Mouse (Mus musculus) spleen, adult 2 months (tissue): ENCODE data around the gene B9d2.

Experiments
- CTCF ChIP-seq: fragments of 200-500 bp; IDR thresholded peaks from 2 replicates; pipeline ENCODE4 v1.5.1; 2011; ENCODE audit warnings: mild to moderate bottlenecking, inconsistent platforms; ENCODE audit not compliant: insufficient read depth, insufficient read length, insufficient replicate concordance; ENCODE audit errors: extremely low read depth
- POLR2A ChIP-seq: fragments of 200-500 bp; IDR thresholded peaks from 2 replicates; pipeline ENCODE4 v1.6.1; 2011; ENCODE audit warnings: low read depth, low read length, inconsistent platforms

DNA sequence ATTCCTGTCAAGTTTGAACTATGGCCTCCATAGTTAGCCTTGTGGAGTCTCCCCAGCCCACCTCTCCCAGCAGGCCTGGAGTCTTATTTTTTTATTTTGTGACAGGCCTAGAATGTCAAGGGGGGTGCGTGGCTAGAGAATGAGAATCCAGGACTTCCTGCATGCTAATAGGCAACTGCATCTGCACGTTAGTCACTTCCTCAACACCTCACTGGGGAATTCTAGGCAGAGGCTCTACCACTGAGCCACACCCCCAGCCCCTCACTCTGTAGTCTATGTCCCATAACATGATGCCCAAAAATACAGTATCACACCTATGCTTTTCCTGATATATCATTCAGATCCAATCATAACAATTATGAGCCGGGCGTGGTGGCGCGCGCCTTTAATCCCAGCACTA is 3.6 kb upstream of the B9d2 start:
- TF ChIP-seq CTCF (no peak), POLR2A (no peak)
